Mouse (Mus musculus): Measurements from ENCODE around the gene Lmtk2.

DNA sequence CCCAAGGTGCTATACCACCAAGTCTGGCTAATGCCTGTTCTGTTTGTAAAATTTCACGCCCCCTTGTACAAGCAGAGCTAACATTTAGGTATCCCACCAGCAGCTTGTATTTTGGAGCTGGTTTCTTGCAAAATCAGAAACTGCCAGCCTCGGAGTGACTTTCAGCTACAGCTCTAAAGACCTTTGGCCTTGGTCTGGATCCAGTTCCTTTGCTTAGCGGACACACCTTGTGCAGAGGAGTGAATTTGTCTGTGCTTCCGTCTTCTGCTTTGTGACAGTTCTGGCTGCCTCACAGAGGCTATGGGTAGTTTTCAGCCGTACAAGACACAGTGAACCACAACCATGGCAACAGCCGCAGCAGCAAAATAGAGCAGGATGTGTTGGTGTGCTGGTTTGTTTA is 45.9 kb upstream of the Lmtk2 start:
- TF ChIP-seq CTCF (IDR thresholded peaks at IDR 0.05; ENCODE audit: low read depth) (no peak), EP300 (optimal IDR thresholded peaks at IDR 0.05) (no peak)
